Comparison of ENCODE assay signal across 7 mouse cellular contexts in genomic region chr10:60277207-60278005, GRCm38 (mm10). TPM values are rescaled to one million over a fixed set of nuclear protein-coding genes. Genes with fewer than 3 reads are reported as not detected.
DNase-seq lines count a peak whose midpoint lies in the region; ATAC-seq lines count a peak whose summit lies in the region.

TSS of gene Psap (plus strand) at chr10:60277627.

- H3K9ac ChIP-seq in midbrain, embryonic 13.5 days (replicated peaks): peak within 1 kb of the TSS; percentile 92

- DNase-seq in adrenal gland, postnatal 10 days: peak; percentile 97
- DNase-seq in embryonic facial prominence, embryonic 10.5 days (ENCODE audit: low spot score): peak; percentile 94
- DNase-seq in kidney, adult 11 months: peak; percentile 91
- peak; percentile 94 for DNase-seq in limb, embryonic 10.5 days (ENCODE audit: low spot score)
- DNase-seq in spleen, adult 12 weeks (ENCODE audit: low spot score): peak; percentile 95

- H3K36me3 ChIP-seq in embryonic facial prominence, embryonic 10.5 days (replicated peaks): peaks cover 4% of the 10 kb centered on the region; the same call in 1 of the 2 replicates
- H3K36me3 ChIP-seq in limb, embryonic 10.5 days: peaks cover 11% of the 10 kb centered on the region; the same call in 1 of the 2 replicates
- H3K36me3 ChIP-seq in midbrain, embryonic 13.5 days: no peaks in the 10 kb centered on the region

- H3K4me3 ChIP-seq in embryonic facial prominence, embryonic 10.5 days: peak within 1 kb of the TSS; percentile 86
- H3K4me3 ChIP-seq in limb, embryonic 10.5 days: peak within 1 kb of the TSS; percentile 80
- H3K4me3 ChIP-seq in midbrain, embryonic 13.5 days (replicated peaks): peak within 1 kb of the TSS; percentile 76

- 2% methylated on average over 54 of the region's 54 CpGs for WGBS in embryonic facial prominence, embryonic 10.5 days
- 3% methylated on average over 54 of the region's 54 CpGs for WGBS in limb, embryonic 10.5 days
- 1% methylated on average over 54 of the region's 54 CpGs for WGBS in midbrain, embryonic 13.5 days

- H3K27ac ChIP-seq in embryonic facial prominence, embryonic 10.5 days (replicated peaks): peak within 1 kb of the TSS; percentile 97
- peak within 1 kb of the TSS; percentile 96 for H3K27ac ChIP-seq in limb, embryonic 10.5 days
- H3K27ac ChIP-seq in midbrain, embryonic 13.5 days: peak within 1 kb of the TSS; percentile 91

- no peaks in the 10 kb centered on the region for H3K27me3 ChIP-seq in embryonic facial prominence, embryonic 10.5 days (replicated peaks; ENCODE audit: low read depth, poor library complexity, severe bottlenecking)
- no peaks in the 10 kb centered on the region for H3K27me3 ChIP-seq in limb, embryonic 10.5 days (ENCODE audit: low read depth, poor library complexity, severe bottlenecking)
- H3K27me3 ChIP-seq in midbrain, embryonic 13.5 days: no peaks in the 10 kb centered on the region

- H3K4me2 ChIP-seq in midbrain, embryonic 13.5 days (replicated peaks): peak within 1 kb of the TSS; percentile 92

- no peaks in the 10 kb centered on the region for H3K9me3 ChIP-seq in embryonic facial prominence, embryonic 10.5 days
- H3K9me3 ChIP-seq in limb, embryonic 10.5 days (replicated peaks): no peaks in the 10 kb centered on the region
- H3K9me3 ChIP-seq in midbrain, embryonic 13.5 days: no peaks in the 10 kb centered on the region

- ATAC-seq in granulocyte monocyte progenitor cell, adult 5-6 weeks (replicated peaks; ENCODE audit: poor library complexity, severe bottlenecking): peak; percentile 57
- ATAC-seq in midbrain, embryonic 13.5 days: peak; percentile 90

- peaks cover 43% of the 10 kb centered on the region for H3K4me1 ChIP-seq in embryonic facial prominence, embryonic 10.5 days
- H3K4me1 ChIP-seq in limb, embryonic 10.5 days: peaks cover 30% of the 10 kb centered on the region
- peaks cover 49% of the 10 kb centered on the region for H3K4me1 ChIP-seq in midbrain, embryonic 13.5 days (replicated peaks)

RNA-seq across cellular contexts. Expression of gene Psap, which starts in this region (rescaled TPM):
- total RNA-seq in adrenal gland, postnatal 10 days (2021): 100 to 1,000 TPM; 882 to 922 TPM
- polyA plus RNA-seq in embryonic facial prominence, embryonic 10.5 days (2016; fragmentation: Nextera tagmentation; extraction: Ambion mirVana): 47.1 and 49.0 TPM in 2 replicates
- total RNA-seq in granulocyte monocyte progenitor cell, adult 5-6 weeks (2014; fragmentation: Nextera tagmentation): 263 and 293 TPM in 2 replicates
- 243 and 253 TPM in 2 replicates for total RNA-seq in granulocyte monocyte progenitor cell, adult 5-6 weeks (2017)
- polyA plus RNA-seq in limb, embryonic 10.5 days (2016; fragmentation: Nextera tagmentation; extraction: Ambion mirVana): 36.2 and 41.0 TPM in 2 replicates
- 126 and 154 TPM in 2 replicates for polyA plus RNA-seq in midbrain, embryonic 13.5 days (2015; fragmentation: Nextera tagmentation; extraction: Ambion mirVana)

Comparison
In these comparisons a context has a peak if more than half of its experiments do, and no peak if none do; other contexts are left out.
1. Peak in every context shown above with its lines: DNase-seq, ATAC-seq, H3K4me3 ChIP-seq and H3K27ac ChIP-seq.